Mouse (Mus musculus) forebrain, embryonic 13.5 days (tissue): ENCODE results near the gene Prmt3. TPM values are rescaled to one million over a fixed set of nuclear protein-coding genes. Genes with fewer than 3 reads are reported as not detected.

Source experiments
- ATAC-seq: fragments of 200-750 bp; cut with Nextera tagmentation; 2 replicates; pipeline ENCODE4 v1.8.0; 2017
- H3K27ac ChIP-seq: fragments of 300-500 bp; sonication (generic); 2 replicates; pipeline ENCODE4 v1.5.1; 2015; ENCODE audit warnings: inconsistent platforms, mild to moderate bottlenecking, moderate library complexity
- H3K27me3 ChIP-seq: fragments of 300-500 bp; sonication (generic); 2 replicates; pipeline ENCODE4 v1.6.1; 2015; ENCODE audit warnings: mild to moderate bottlenecking, inconsistent platforms
- H3K36me3 ChIP-seq: fragments of 300-500 bp; sonication (generic); 2 replicates; pipeline ENCODE4 v1.6.1; 2015; ENCODE audit warnings: mild to moderate bottlenecking, inconsistent platforms; ENCODE audit not compliant: poor library complexity, severe bottlenecking
- H3K4me1 ChIP-seq: fragments of 300-500 bp; sonication (generic); 2 replicates; pipeline ENCODE4 v1.6.1; 2015; ENCODE audit warnings: inconsistent platforms
- H3K4me2 ChIP-seq: fragments of 300-500 bp; sonication (generic); 2 replicates; pipeline ENCODE4 v1.6.1; 2015; ENCODE audit warnings: inconsistent platforms, mild to moderate bottlenecking, moderate library complexity
- H3K4me3 ChIP-seq: fragments of 300-500 bp; sonication (generic); 2 replicates; pipeline ENCODE4 v1.5.1; 2015; ENCODE audit warnings: mild to moderate bottlenecking, inconsistent platforms
- H3K9ac ChIP-seq: fragments of 300-500 bp; sonication (generic); 2 replicates; pipeline ENCODE4 v1.6.1; 2015; ENCODE audit warnings: mild to moderate bottlenecking, inconsistent platforms
- H3K9me3 ChIP-seq: fragments of 300-500 bp; sonication (generic); replicated peaks from 2 replicates; pipeline ENCODE4 v1.6.1; 2016; ENCODE audit warnings: inconsistent platforms
- WGBS: fragments of 180-500 bp; shearing (Covaris S2); methylation state at CpG from one replicate; pipeline ENCODE4 v1.1.7; 2015; 5-methylcytosine and 5-hydroxymethylcytosine counted together
- polyA plus RNA-seq: library from polyadenylated mRNA; unstranded; fragments of >200 nt; fragmentation: Nextera tagmentation; extraction: Ambion mirVana; gene quantifications from 2 replicates; pipeline ENCODE4 v1.2.1, GENCODE M21; 2015

The Prmt3 gene
- polyA plus RNA-seq, 1 experiment from 2014 or later = 47.6 TPM

- peak; percentile 39; the same call in 1 of the 2 replicates for ATAC-seq
- peaks cover 4% of the 10 kb centered on the region; the same call in 1 of the 2 replicates for H3K4me1 ChIP-seq
- H3K36me3 ChIP-seq = peaks cover 18% of the 10 kb centered on the region; the same call in 1 of the 2 replicates
- WGBS = 31% methylated on average over 3 of the region's 3 CpGs
- no peak overlapping the region for H3K4me3 ChIP-seq
- H3K27ac ChIP-seq = no peak overlapping the region
- no peak overlapping the region for H3K9ac ChIP-seq
- H3K4me2 ChIP-seq = no peak overlapping the region
- no peaks in the 10 kb centered on the region for H3K9me3 ChIP-seq
- H3K27me3 ChIP-seq = no peaks in the 10 kb centered on the region
Measured at GRCm38 (mm10) chr7:49863753-49864152, 85.6 kb downstream of the Prmt3 start.

DNA sequence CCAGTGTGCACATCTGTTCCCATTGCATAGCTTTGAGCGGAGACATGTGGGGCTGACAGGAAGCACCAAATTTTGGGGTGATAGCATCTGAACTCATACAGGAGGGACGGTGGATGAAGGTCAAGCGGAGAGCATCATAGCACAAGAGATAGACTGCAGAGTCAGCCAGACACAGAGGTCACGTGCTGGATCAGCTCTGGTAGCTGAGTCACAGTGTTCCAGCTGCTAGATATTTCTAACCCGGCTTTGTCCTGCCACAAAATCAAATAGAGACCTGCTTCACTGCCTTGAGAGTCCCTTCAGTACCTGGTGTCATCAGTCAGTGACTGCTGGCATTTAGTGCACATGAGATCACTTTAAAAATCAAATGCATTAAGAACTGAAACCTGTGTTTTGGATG, 91.5 kb downstream of the Prmt3 start:
- H3K4me3 ChIP-seq = no peak overlapping the region
- 87% methylated on average over 5 of the region's 5 CpGs for WGBS
- no peaks in the 10 kb centered on the region for H3K36me3 ChIP-seq
- ATAC-seq = no peak
- H3K4me2 ChIP-seq = no peak overlapping the region
- no peaks in the 10 kb centered on the region for H3K27me3 ChIP-seq
- H3K9ac ChIP-seq = no peak overlapping the region
- no peak overlapping the region for H3K27ac ChIP-seq
- no peaks in the 10 kb centered on the region for H3K9me3 ChIP-seq
- no peaks in the 10 kb centered on the region for H3K4me1 ChIP-seq

- no peak overlapping the region for H3K4me3 ChIP-seq
- 65% methylated on average over 3 of the region's 3 CpGs for WGBS
Measured at GRCm38 (mm10) chr7:49870276-49870675, 92.1 kb downstream of the Prmt3 start.

DNA sequence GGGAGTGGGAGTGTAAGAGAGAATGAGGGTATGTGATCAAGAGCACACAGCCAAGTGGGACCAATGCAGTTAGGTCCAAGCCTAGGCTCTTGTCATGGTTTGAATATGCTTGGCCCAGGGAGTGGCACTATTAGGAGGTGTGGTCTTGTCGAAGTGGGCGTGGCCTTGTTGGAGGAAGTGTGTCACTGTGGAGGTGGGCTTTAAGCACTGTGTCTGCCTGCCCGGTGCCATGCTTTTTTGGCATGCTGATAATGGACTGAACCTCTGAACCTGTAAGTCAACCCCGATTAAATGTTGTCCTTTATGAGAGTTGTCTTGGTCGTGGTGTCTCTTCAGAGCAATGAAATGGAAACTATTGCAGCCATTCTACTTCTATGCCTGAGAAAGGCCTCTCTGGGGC, 99.2 kb downstream of the Prmt3 start:
- Histone ChIP-seq H3K9ac (no peak overlapping the region), H3K27ac (no peak overlapping the region), H3K4me3 (no peak overlapping the region), H3K4me2 (no peak overlapping the region), H3K4me1 (peaks cover 18% of the 10 kb centered on the region), H3K27me3 (no peaks in the 10 kb centered on the region; the same call in 1 of the 2 replicates), H3K36me3 (no peaks in the 10 kb centered on the region), H3K9me3 (no peaks in the 10 kb centered on the region)
- WGBS = 88% methylated on average over 5 of the region's 5 CpGs
- ATAC-seq = no peak

More at GRCm38 (mm10) chr7:49870276-49870675, 92.1 kb downstream of the Prmt3 start:
- Histone ChIP-seq H3K36me3 (no peaks in the 10 kb centered on the region), H3K9me3 (no peaks in the 10 kb centered on the region), H3K27me3 (no peaks in the 10 kb centered on the region), H3K4me1 (no peaks in the 10 kb centered on the region), H3K27ac (no peak overlapping the region), H3K9ac (no peak overlapping the region), H3K4me2 (no peak overlapping the region)
- ATAC-seq = peak; percentile 58; the same call in 1 of the 2 replicates

DNA sequence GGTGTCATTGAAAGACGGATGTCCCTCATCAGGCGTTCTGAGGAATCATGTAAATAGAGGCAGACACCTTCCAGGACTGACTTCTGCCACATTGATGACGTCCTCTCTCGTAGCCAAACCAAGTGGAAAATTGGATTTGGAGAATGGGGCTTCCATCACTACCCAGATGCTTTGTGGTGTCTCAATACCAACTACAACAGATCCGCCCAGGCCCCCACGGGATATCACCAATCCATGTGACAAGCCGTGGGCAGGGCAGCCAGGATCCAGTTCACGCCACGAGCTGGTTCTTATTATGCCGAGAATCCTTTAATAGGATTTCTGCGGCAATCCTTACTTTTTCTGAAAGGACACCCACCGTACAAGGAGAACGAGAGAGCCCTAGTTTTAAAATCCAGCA, 100.9 kb downstream of the Prmt3 start:
- Histone ChIP-seq H3K9me3 (no peaks in the 10 kb centered on the region), H3K9ac (no peak overlapping the region), H3K36me3 (no peaks in the 10 kb centered on the region), H3K4me3 (no peak overlapping the region), H3K4me2 (peak overlapping the region; percentile 23; the same call in 1 of the 2 replicates), H3K27ac (no peak overlapping the region), H3K4me1 (peaks cover 27% of the 10 kb centered on the region), H3K27me3 (no peaks in the 10 kb centered on the region; the same call in 1 of the 2 replicates)
- no peak for ATAC-seq
- WGBS = 15% methylated on average over 13 of the region's 13 CpGs

GRCm38 (mm10) chr7:49879998-49880707, 102.0 kb downstream of the Prmt3 start:
- ATAC-seq = no peak
- Histone ChIP-seq H3K4me1 (peaks cover 27% of the 10 kb centered on the region), H3K4me3 (no peak overlapping the region), H3K4me2 (no peak overlapping the region), H3K9ac (no peak overlapping the region), H3K27me3 (no peaks in the 10 kb centered on the region; the same call in 1 of the 2 replicates), H3K36me3 (no peaks in the 10 kb centered on the region), H3K27ac (no peak overlapping the region), H3K9me3 (no peaks in the 10 kb centered on the region)
- WGBS = 80% methylated on average over 8 of the region's 8 CpGs

GRCm38 (mm10) chr7:49882288-49882687, 104.1 kb downstream of the Prmt3 start:
- Histone ChIP-seq H3K9me3 (no peaks in the 10 kb centered on the region), H3K27ac (no peak overlapping the region), H3K36me3 (no peaks in the 10 kb centered on the region), H3K9ac (0 out of 2 replicates have a peak overlapping the region, but pooled peaks have one; percentile 5), H3K4me1 (peaks cover 27% of the 10 kb centered on the region), H3K4me2 (peak overlapping the region; percentile 25; the same call in 1 of the 2 replicates), H3K4me3 (no peak overlapping the region), H3K27me3 (no peaks in the 10 kb centered on the region; the same call in 1 of the 2 replicates)
- WGBS = 20% methylated on average over 4 of the region's 4 CpGs
- 0 out of 2 replicates have a peak, but pooled peaks have one; percentile 43 for ATAC-seq

DNA sequence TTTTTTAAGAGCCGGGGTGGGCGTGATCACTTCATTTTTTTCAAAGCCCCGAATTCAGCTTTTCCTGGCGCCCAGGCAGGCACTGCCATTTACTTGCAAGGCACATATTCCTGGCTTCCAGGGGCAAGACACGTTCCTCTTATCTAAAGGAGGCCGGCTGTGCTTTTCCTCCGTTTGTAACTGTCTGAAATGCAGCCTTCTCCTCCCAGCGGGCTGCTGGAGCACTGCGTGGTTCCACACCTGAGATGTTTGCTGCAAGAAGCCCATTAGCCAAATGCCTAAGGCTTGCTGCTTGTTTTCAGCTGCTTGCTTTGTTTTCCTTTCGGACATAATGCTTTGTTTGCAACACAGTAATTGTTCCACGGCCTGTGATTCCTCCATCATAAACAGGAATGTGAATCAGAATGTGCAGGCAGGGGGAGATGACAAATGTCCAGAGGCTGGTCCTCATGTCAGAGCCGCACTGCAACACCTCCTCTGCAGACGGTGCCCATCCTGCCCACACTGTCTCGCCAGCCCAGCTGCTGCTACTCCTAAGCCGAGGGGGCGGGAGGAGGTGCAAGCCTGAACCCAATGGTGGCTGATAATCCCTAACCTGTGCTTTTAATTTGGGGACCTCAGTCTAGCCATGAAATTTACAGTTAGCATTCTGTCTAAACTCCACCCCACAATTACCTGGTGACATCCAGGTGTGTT, 104.7 kb downstream of the Prmt3 start:
- Histone ChIP-seq H3K9ac (no peak overlapping the region), H3K27ac (peak overlapping the region; percentile 48; the same call in 1 of the 2 replicates), H3K4me3 (no peak overlapping the region), H3K4me2 (peak overlapping the region; percentile 25; the same call in 1 of the 2 replicates), H3K9me3 (no peaks in the 10 kb centered on the region), H3K36me3 (no peaks in the 10 kb centered on the region), H3K4me1 (peaks cover 27% of the 10 kb centered on the region), H3K27me3 (no peaks in the 10 kb centered on the region; the same call in 1 of the 2 replicates)
- peak; percentile 65 for ATAC-seq
- 18% methylated on average over 16 of the region's 16 CpGs for WGBS

DNA sequence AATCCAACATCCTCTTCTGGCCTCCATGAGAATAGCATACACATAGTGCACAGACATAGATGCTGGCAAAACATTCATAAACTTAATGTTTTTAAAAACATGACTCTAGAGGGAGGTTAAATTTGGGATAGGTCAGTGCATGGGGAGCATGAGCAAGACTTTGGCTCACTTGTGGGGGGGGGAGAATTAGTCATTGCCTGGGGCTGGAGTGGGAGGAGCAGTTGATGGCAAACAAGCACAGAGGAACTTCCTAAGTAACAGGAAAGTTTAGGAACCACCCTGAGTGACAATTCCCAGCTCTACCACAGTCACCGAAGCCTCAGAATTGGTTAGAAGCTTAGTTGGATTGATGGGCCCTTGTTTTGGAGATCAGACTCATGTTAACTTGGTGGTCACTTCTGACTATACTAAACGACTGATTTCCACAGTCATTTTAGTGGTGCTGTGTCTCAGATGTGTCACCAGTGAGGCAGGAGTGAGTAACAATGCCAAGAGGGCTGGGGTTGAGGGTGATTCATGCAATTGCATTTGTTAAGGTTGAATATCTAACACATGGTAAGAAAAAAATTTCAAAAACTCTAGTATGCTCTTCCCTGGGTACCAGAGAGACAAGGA, 109.7 kb downstream of the Prmt3 start:
- H3K4me1 ChIP-seq = peaks cover 3% of the 10 kb centered on the region
- 77% methylated on average over 2 of the region's 2 CpGs for WGBS
- no peak overlapping the region for H3K9ac ChIP-seq
- no peak overlapping the region for H3K27ac ChIP-seq
- no peak overlapping the region for H3K4me2 ChIP-seq
- H3K4me3 ChIP-seq = no peak overlapping the region
- no peaks in the 10 kb centered on the region for H3K9me3 ChIP-seq
- H3K36me3 ChIP-seq = no peaks in the 10 kb centered on the region
- ATAC-seq = no peak
- no peaks in the 10 kb centered on the region for H3K27me3 ChIP-seq

DNA sequence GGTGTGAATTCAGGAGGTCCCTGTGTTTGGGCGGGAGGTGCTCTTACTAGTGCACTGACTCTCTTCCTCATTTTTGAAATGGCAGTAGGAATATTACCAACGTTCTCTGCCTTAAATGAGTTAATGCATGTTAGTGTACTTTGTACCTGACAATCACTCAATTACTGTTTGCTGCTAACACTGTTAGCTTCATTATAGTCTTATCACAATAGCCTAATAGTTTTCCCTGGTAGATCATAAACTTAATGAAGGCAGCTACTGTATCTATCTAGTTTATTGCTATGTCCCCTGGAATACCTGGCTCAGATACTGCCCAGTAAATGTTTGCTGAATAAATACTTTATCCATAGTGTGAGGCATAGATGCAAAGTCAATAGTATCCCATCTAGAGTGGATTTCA, 116.6 kb downstream of the Prmt3 start:
- peaks cover 6% of the 10 kb centered on the region; the same call in 1 of the 2 replicates for H3K27me3 ChIP-seq
- ATAC-seq = no peak
- no peaks in the 10 kb centered on the region for H3K4me1 ChIP-seq
- H3K4me2 ChIP-seq = no peak overlapping the region
- H3K36me3 ChIP-seq = no peaks in the 10 kb centered on the region
- WGBS = 69% methylated on average over 2 of the region's 2 CpGs
- H3K4me3 ChIP-seq = no peak overlapping the region
- H3K27ac ChIP-seq = no peak overlapping the region
- H3K9me3 ChIP-seq = no peaks in the 10 kb centered on the region
- no peak overlapping the region for H3K9ac ChIP-seq

- no peak for ATAC-seq
- WGBS = 84% methylated on average over 6 of the region's 6 CpGs
- H3K27me3 ChIP-seq = peaks cover 9% of the 10 kb centered on the region; the same call in 1 of the 2 replicates
- H3K36me3 ChIP-seq = no peaks in the 10 kb centered on the region
- H3K9ac ChIP-seq = no peak overlapping the region
- H3K4me2 ChIP-seq = no peak overlapping the region
- H3K9me3 ChIP-seq = no peaks in the 10 kb centered on the region
- no peaks in the 10 kb centered on the region for H3K4me1 ChIP-seq
- no peak overlapping the region for H3K27ac ChIP-seq
- H3K4me3 ChIP-seq = no peak overlapping the region
Measured at GRCm38 (mm10) chr7:49895296-49895695, 117.2 kb downstream of the Prmt3 start.
